Mouse (Mus musculus) embryonic fibroblast, embryonic 13.5 days (primary cell): Measurements from ENCODE around the gene Atg4a-ps. TPM values are rescaled to one million over a fixed set of nuclear protein-coding genes. Genes with fewer than 3 reads are reported as not detected.

ENCODE experiments used
- H3K27ac ChIP-seq: 2 replicates; pipeline ENCODE4 v1.5.1; 2012; ENCODE audit warnings: low read length, control low read depth, inconsistent platforms; ENCODE audit not compliant: insufficient read depth
- H3K4me1 ChIP-seq: 2 replicates; pipeline ENCODE4 v1.6.1; 2011; ENCODE audit warnings: low read length; ENCODE audit not compliant: control insufficient read depth, insufficient read depth
- H3K4me3 ChIP-seq: 2 replicates; pipeline ENCODE4 v1.5.1; 2011; ENCODE audit warnings: mild to moderate bottlenecking, control low read depth, low read length; ENCODE audit not compliant: insufficient read depth
- CTCF ChIP-seq: IDR thresholded peaks from 2 replicates; pipeline ENCODE4 v1.5.1; 2011; ENCODE audit warnings: mild to moderate bottlenecking, control low read depth, low read length, moderate library complexity, borderline replicate concordance; ENCODE audit not compliant: insufficient read depth
- POLR2A ChIP-seq: IDR thresholded peaks from 2 replicates; pipeline ENCODE4 v1.6.1; 2011; ENCODE audit warnings: low read depth, mild to moderate bottlenecking, control low read depth, low read length, moderate library complexity
- polyA plus RNA-seq: library from polyadenylated mRNA; stranded (reverse); fragments of >200 nt; gene quantifications from 2 replicates; pipeline ENCODE4 v1.2.4, GENCODE M21; 2011; ENCODE audit warnings: low read depth; ENCODE audit not compliant: missing spikeins, insufficient read length

Atg4a-ps gene
- polyA plus RNA-seq, 1 experiment: 4.0 TPM

DNA sequence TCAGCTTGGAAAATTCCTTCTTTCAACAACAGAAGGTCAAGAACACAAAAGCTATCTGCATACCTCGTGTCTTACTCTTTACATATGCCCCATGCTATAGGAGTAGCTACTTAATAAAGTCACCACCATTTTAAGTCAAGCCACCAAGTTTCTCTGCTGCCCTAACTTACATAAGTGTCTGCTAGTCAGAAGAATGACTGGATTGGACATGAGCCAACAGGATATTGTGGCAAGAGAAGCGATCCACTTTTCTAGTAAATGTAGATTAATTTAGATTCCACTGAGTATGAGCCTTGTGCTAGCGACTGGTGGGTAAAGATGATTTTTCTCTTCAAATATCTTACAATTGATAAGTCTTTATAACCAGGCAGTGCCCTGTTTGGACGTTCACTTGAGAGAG is 12.0 kb downstream of the Atg4a-ps start:
- Histone ChIP-seq H3K4me1 (peaks cover 7% of the 10 kb centered on the region; the same call in 1 of the 2 replicates), H3K27ac (no peak overlapping the region), H3K4me3 (no peak overlapping the region)
- TF ChIP-seq POLR2A: no peak
- no peak for TF ChIP-seq CTCF

DNA sequence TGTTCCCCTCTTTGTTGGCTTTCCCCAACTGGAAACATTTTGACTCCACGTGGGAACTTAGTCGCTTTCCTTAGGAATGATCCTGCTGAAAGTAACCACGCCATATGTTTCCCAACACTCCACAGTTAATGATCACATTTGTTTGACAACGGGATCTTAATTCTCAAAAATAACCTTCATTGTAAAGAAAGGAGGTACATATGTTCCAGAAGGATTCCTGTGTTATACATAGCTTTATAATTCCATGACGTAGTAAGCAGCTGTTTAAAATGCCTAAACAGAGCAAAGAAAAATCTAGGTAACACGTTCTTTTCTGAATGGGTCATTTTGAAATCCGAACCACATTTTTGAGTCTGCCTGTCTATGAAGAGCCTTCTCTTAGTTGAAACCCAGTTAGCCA is 12.7 kb downstream of the Atg4a-ps start:
- Histone ChIP-seq H3K4me3 (no peak overlapping the region), H3K4me1 (peaks cover 7% of the 10 kb centered on the region; the same call in 1 of the 2 replicates), H3K27ac (no peak overlapping the region)
- TF ChIP-seq POLR2A (no peak), CTCF (no peak)

DNA sequence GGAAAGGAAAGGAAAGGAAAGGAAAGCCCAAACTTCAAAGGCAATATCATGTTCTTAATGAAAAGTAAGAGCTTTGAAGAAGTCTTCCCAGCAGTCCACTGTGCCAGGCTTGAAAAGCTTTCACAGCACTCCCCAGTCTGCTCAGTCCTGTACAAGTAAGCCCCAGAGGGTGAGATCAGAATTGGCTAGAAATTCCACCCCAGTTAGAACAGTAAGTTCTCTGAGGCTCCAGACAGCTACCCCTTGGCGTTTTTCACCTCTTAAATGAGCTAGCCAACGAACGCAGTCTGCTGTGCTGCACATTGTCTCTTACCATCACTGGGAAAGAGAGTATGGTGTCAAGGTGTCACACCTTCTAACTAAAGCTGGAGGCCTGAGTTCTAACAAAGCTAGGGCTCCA is 18.2 kb downstream of the Atg4a-ps start:
- no peaks in the 10 kb centered on the region for H3K4me1 ChIP-seq
- H3K27ac ChIP-seq: no peak overlapping the region
- no peak for TF ChIP-seq POLR2A
- TF ChIP-seq CTCF: no peak
- H3K4me3 ChIP-seq: no peak overlapping the region

DNA sequence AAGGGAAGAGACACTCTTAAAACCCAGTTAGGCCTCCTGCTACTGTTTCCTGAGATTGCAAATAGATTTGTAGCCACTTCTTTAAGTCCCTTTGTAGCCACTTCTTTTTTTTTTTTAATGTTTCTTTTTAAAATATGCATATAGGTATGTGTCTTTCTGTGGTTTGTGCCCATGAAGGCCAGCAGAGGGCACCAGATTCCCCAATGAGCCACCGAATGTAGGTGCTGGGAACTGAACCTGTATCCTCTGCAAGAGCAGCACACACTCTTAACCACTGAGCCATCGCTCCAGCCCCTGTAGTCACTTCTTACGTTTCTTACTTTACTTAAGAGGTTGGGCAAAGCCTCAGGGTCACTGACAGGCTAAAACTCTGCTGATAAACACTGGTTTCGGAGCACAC is 19.4 kb downstream of the Atg4a-ps start:
- TF ChIP-seq POLR2A (no peak), CTCF (no peak)
- Histone ChIP-seq H3K4me3 (no peak overlapping the region), H3K27ac (no peak overlapping the region), H3K4me1 (no peaks in the 10 kb centered on the region)

DNA sequence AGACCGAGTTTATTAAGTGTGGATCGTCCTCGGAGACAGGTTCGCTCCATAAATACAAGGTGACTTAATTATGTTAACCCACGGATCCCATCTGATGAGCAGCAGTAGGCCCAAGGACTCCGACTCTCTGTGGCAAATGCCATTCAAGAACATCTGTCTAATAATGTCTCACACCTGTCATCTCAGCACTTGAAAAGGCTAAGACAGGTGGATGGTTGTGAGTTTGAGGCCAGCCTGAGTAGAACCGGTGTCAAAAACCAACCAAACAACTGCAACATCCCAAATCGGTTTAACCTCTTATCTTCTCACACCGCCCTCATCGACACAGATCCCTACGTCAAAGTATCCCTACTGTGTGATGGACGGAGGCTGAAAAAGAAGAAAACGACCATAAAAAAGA is 20.7 kb downstream of the Atg4a-ps start:
- Histone ChIP-seq H3K4me1 (no peaks in the 10 kb centered on the region), H3K4me3 (no peak overlapping the region), H3K27ac (no peak overlapping the region)
- TF ChIP-seq CTCF: no peak
- no peak for TF ChIP-seq POLR2A

DNA sequence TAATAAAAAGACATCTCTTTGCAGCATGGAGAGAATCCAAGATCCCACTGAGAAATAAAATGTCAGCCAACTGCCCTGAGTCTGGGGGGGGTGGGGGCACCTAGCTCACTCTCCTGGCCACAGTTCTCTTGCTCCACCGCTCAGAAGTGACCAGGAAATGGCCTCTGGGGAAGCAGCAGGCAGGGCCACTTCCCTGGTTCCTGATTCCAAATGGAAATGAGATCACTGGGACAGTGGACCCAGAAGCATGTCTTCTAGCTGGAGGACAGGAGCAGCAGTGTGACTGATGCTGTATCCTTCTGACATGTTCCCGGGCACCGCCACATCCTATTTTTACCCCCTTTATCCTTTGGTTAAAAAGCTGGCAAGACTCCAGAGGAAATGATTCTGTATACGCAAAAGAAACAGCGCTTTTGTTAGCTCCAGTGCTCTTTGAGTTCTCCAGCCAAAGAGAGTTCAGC is 21.2 kb downstream of the Atg4a-ps start:
- no peak overlapping the region for H3K4me3 ChIP-seq
- H3K4me1 ChIP-seq: no peaks in the 10 kb centered on the region
- no peak overlapping the region for H3K27ac ChIP-seq
- TF ChIP-seq POLR2A (no peak), CTCF (no peak)

DNA sequence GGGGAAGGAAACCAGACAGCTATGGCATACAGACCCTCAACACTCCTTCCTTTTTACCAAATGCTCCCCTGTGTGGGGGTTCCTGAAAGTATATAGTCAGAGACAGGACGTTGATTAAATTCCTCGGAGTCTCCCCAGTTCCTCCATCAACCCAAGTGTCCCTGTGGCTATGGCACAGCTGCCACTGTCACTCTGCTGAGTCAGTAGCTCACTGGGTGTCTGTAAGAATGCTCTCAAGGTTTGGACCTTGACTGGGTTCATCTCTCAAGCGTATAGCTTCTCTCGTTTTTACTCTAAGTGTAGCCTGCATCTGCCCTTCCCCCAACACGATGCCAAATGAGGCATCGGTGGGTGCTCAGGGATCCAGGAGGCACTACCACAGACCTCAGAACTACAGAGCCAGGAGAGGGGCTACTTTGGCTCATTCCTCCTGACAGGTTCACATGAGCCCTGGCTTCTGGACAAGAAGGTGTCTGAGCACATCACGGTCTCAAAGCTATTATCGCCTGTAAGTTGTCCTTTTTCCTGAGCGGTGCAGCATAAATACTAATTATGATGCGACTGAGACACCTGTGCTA is 21.9 kb downstream of the Atg4a-ps start:
- Histone ChIP-seq H3K27ac (no peak overlapping the region), H3K4me1 (no peaks in the 10 kb centered on the region), H3K4me3 (no peak overlapping the region)
- TF ChIP-seq CTCF (no peak), POLR2A (no peak)

DNA sequence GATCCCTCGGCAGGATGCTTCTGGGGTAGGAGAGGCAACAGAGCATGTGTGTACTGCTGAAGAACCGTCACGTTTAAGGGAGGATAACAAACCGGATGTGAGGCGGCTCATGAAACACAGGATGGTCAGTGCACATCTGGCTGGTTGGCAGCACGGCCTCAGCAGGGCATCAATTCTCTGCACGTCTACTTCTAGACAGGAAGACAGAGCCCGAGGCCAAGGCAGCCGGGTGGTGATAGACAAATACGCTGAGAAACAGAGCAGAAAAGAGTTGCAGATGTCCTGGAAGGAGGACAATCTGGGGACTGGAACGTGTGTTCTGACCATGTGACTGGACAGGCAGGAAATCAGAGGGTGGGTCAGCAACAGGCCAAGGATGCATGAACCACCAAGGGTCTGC is 25.8 kb downstream of the Atg4a-ps start:
- TF ChIP-seq CTCF (no peak), POLR2A (no peak)
- Histone ChIP-seq H3K4me1 (0 out of 2 replicates have a peak, but pooled peaks cover 1% of the 10 kb centered on the region), H3K4me3 (no peak overlapping the region), H3K27ac (no peak overlapping the region)

DNA sequence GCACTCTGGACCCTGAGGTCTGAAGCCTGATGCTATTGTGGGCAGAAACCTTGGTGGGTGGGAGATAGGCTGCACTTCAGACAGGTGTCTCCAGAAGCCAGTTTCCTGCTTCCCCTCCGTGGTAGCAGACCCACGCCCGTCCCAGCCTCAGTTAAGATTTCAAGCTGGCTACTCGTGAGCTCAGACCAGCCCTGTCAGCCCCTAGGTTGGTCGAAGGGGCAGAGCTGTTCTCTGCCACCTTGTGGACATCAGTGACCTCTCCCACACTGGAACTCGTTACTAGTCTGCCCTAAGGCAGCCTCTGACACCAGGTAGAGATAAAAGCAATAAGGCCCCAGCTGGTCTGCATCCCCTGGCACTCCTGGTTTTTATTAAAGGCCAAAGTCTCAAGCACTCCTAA is 28.9 kb downstream of the Atg4a-ps start:
- Histone ChIP-seq H3K4me1 (peaks cover 6% of the 10 kb centered on the region; the same call in 1 of the 2 replicates), H3K27ac (no peak overlapping the region), H3K4me3 (no peak overlapping the region)
- TF ChIP-seq CTCF: no peak
- no peak for TF ChIP-seq POLR2A

DNA sequence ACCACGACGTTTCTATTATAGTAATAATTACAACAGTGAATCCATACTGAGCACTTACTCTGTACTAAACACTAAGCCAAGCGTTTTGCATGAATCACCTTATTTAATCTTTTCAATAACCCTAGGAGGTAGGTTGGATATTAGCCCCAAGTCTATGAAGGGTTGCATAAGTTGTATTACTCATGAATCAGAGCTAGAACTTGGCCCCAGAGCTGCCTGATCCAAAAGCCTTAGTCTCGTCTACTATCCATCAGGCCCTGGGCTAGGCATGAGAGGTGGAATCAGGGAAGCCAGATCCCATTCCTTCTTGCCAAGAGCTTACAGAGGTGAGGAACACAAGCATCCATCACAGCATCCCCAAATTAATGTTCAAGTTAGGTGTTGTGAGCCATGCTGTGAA is 30.2 kb downstream of the Atg4a-ps start:
- Histone ChIP-seq H3K27ac (no peak overlapping the region; the same call in 1 of the 2 replicates), H3K4me3 (no peak overlapping the region), H3K4me1 (peaks cover 6% of the 10 kb centered on the region; the same call in 1 of the 2 replicates)
- TF ChIP-seq CTCF: no peak
- TF ChIP-seq POLR2A: no peak

DNA sequence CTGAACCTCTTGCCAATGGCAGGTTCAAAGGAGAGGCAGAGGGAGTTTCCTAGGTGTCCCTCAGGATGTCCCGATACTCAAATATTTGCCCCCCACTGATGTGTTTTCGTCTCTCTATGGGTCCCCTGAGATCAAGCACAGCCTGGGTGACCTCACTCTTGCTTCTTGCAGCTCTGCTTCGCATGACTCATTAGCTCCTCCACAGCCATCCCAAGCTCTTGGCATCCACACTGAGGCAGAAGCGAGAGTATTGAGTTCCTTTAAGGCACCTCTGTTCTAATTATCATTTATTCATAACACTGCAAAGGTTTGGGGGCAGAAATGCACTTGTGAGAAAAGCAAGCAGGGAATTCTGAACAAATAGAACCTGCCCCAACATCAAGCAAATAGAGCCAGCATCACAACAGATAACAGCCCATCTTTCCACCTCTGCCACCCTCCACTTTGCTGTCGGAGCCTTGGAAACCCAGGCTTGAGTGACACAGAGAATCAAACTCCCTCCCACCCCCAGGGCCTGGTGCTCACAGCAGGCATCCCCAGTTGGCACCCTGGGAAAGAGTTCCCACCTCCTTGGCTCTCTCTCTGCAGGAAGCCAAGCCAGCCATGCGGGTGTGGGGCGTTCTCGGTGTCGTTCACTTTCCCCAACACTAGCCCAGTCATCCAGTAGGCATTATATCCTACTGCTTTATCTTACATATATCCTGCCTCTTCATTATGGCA is 33.1 kb downstream of the Atg4a-ps start:
- Histone ChIP-seq H3K4me1 (peaks cover 8% of the 10 kb centered on the region; the same call in 1 of the 2 replicates), H3K4me3 (no peak overlapping the region), H3K27ac (no peak overlapping the region)
- TF ChIP-seq CTCF: no peak
- no peak for TF ChIP-seq POLR2A
